ENCODE assay signal across 25 mouse cellular contexts in the genomic region with DNA sequence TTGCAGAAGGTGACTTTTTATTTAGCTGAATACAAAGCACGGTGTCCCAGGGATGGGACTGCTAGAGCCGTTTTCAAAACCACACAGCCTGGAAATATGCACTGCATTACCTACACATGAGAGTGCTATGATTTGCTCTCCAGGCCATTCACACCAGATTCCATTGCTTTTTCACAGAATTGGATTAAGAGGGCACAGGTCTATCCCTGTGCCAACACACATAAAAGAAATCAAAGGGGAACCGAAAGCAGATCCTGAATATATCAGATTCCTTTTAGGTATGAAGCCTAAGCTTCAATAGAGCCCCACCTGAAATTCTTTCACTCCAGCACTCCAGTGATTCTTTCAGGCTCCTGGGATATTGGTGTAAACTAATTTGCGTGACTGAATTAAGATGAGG.
DNase-seq lines count a peak whose midpoint lies in the region; ATAC-seq lines count a peak whose summit lies in the region.
"Had no signal": no experiment of that assay in that cellular context is flagged by ENCODE, and none has a peak within 500 bp of the region (broad histone marks: within the 10 kb centered on the region; RNA-seq: fewer than 3 reads in every experiment).

No protein-coding gene starts in this region.

- ATAC-seq in forebrain, embryonic 14.5 days, result no peak
- ATAC-seq in forebrain, embryonic 11.5 days (replicated peaks; ENCODE audit: low FRiP score), result no peak
- ATAC-seq in midbrain, embryonic 15.5 days (replicated peaks), result 0 out of 2 replicates have a peak, but pooled peaks have one; percentile 45
- ATAC-seq in midbrain, embryonic 11.5 days (ENCODE audit: low FRiP score), result no peak
- peak; percentile 72; the same call in 1 of the 2 replicates for ATAC-seq in embryonic facial prominence, embryonic 14.5 days (ENCODE audit: low read depth)
- ATAC-seq: forebrain, embryonic 13.5 days; forebrain, postnatal 0 days; Patski had no signal

- H3K27ac ChIP-seq in forebrain, embryonic 14.5 days (ENCODE audit: low read depth, low read length), result no peak overlapping the region
- no peak overlapping the region for H3K27ac ChIP-seq in forebrain, embryonic 11.5 days (ENCODE audit: low read depth, low read length)
- no peak overlapping the region for H3K27ac ChIP-seq in midbrain, embryonic 15.5 days
- H3K27ac ChIP-seq in midbrain, embryonic 11.5 days (ENCODE audit: low read depth, low read length), result no peak overlapping the region
- no peak overlapping the region for H3K27ac ChIP-seq in embryonic facial prominence, embryonic 14.5 days (replicated peaks; ENCODE audit: low read depth, low read length)
- H3K27ac ChIP-seq: forebrain, embryonic 13.5 days; gastrocnemius, adult 2 months; hindbrain, embryonic 12.5 days; hindbrain, embryonic 15.5 days had no signal

- peak; percentile 1 for DNase-seq in forebrain, embryonic 14.5 days (ENCODE audit: low spot score)
- DNase-seq in forebrain, embryonic 11.5 days (ENCODE audit: low spot score), result no peak
- no peak for DNase-seq in midbrain, embryonic 11.5 days (ENCODE audit: low spot score, missing footprints)
- DNase-seq in embryonic facial prominence, embryonic 14.5 days (ENCODE audit: low spot score), result peak; percentile 28
- no peak for DNase-seq in right cerebral cortex, postnatal 4 days
- DNase-seq: adrenal gland, postnatal 10 days; adrenal gland, postnatal 36 days; B cell, adult 2 months; cerebellum, adult 11 months; cerebellum, adult 2 months; cerebellum, adult 9-11 months; cerebellum, postnatal 25 days; forebrain, postnatal 0 days; gastrocnemius, adult 2 months; gastrocnemius, postnatal 14 days; heart, adult 11 months had no signal

- H3K4me3 ChIP-seq in forebrain, embryonic 14.5 days (ENCODE audit: low read depth, low read length), result no peak overlapping the region
- H3K4me3 ChIP-seq in forebrain, embryonic 11.5 days (ENCODE audit: low read depth, low read length), result no peak overlapping the region
- H3K4me3 ChIP-seq in midbrain, embryonic 15.5 days, result no peak overlapping the region
- H3K4me3 ChIP-seq in midbrain, embryonic 11.5 days (ENCODE audit: low read depth, low read length), result no peak overlapping the region
- H3K4me3 ChIP-seq in embryonic facial prominence, embryonic 14.5 days (ENCODE audit: low read depth, low read length), result no peak overlapping the region
- H3K4me3 ChIP-seq: erythroblast, embryonic 14.5 days; forebrain, embryonic 13.5 days; gastrocnemius, adult 2 months; hindbrain, embryonic 12.5 days; hindbrain, embryonic 15.5 days had no signal

- no peaks in the 10 kb centered on the region for H3K27me3 ChIP-seq in forebrain, embryonic 14.5 days (replicated peaks; ENCODE audit: control insufficient read depth, insufficient read depth, low read length)
- no peaks in the 10 kb centered on the region for H3K27me3 ChIP-seq in forebrain, embryonic 11.5 days (ENCODE audit: control insufficient read depth, insufficient read depth, low read length)
- H3K27me3 ChIP-seq in midbrain, embryonic 15.5 days (replicated peaks), result no peaks in the 10 kb centered on the region
- H3K27me3 ChIP-seq in midbrain, embryonic 11.5 days (ENCODE audit: control insufficient read depth, insufficient read depth, low read length), result no peaks in the 10 kb centered on the region
- H3K27me3 ChIP-seq in embryonic facial prominence, embryonic 14.5 days (replicated peaks; ENCODE audit: control insufficient read depth, insufficient read depth, low read length), result no peaks in the 10 kb centered on the region
- H3K27me3 ChIP-seq: CH12.LX; forebrain, embryonic 13.5 days; hindbrain, embryonic 12.5 days; hindbrain, embryonic 15.5 days had no signal

- no peaks in the 10 kb centered on the region for H3K9me3 ChIP-seq in forebrain, embryonic 14.5 days (replicated peaks; ENCODE audit: control insufficient read depth, low read length)
- H3K9me3 ChIP-seq in forebrain, embryonic 11.5 days (ENCODE audit: control insufficient read depth, low read length), result no peaks in the 10 kb centered on the region
- no peaks in the 10 kb centered on the region for H3K9me3 ChIP-seq in midbrain, embryonic 15.5 days
- H3K9me3 ChIP-seq in midbrain, embryonic 11.5 days (ENCODE audit: control insufficient read depth, low read length), result no peaks in the 10 kb centered on the region
- H3K9me3 ChIP-seq in embryonic facial prominence, embryonic 14.5 days (ENCODE audit: control insufficient read depth, low read length), result no peaks in the 10 kb centered on the region
- H3K9me3 ChIP-seq: forebrain, embryonic 13.5 days; hindbrain, embryonic 12.5 days; hindbrain, embryonic 15.5 days had no signal

- 55% methylated on average over 4 of the region's 4 CpGs for WGBS in forebrain, embryonic 14.5 days
- WGBS in forebrain, embryonic 11.5 days, result 62% methylated on average over 4 of the region's 4 CpGs
- WGBS in midbrain, embryonic 15.5 days, result 44% methylated on average over 4 of the region's 4 CpGs
- WGBS in midbrain, embryonic 11.5 days, result 60% methylated on average over 4 of the region's 4 CpGs
- WGBS in embryonic facial prominence, embryonic 14.5 days, result 62% methylated on average over 4 of the region's 4 CpGs

- H3K4me2 ChIP-seq in forebrain, embryonic 14.5 days (ENCODE audit: low read length), result no peak overlapping the region
- H3K4me2 ChIP-seq in forebrain, embryonic 11.5 days (ENCODE audit: low read depth, low read length, severe bottlenecking), result no peak overlapping the region
- no peak overlapping the region for H3K4me2 ChIP-seq in midbrain, embryonic 15.5 days
- H3K4me2 ChIP-seq in midbrain, embryonic 11.5 days, result no peak overlapping the region
- no peak overlapping the region for H3K4me2 ChIP-seq in embryonic facial prominence, embryonic 14.5 days (ENCODE audit: low read depth, low read length)
- H3K4me2 ChIP-seq: forebrain, embryonic 13.5 days; heart, embryonic 11.5 days; hindbrain, embryonic 12.5 days; hindbrain, embryonic 15.5 days had no signal

- no peaks in the 10 kb centered on the region for H3K36me3 ChIP-seq in forebrain, embryonic 14.5 days (ENCODE audit: control insufficient read depth, insufficient read depth, low read length)
- no peaks in the 10 kb centered on the region for H3K36me3 ChIP-seq in forebrain, embryonic 11.5 days (ENCODE audit: control insufficient read depth, insufficient read depth, low read length)
- no peaks in the 10 kb centered on the region for H3K36me3 ChIP-seq in midbrain, embryonic 15.5 days (replicated peaks)
- H3K36me3 ChIP-seq in midbrain, embryonic 11.5 days (ENCODE audit: control insufficient read depth, insufficient read depth, low read length), result no peaks in the 10 kb centered on the region
- no peaks in the 10 kb centered on the region for H3K36me3 ChIP-seq in embryonic facial prominence, embryonic 14.5 days (ENCODE audit: control insufficient read depth, insufficient read depth, low read length)
- H3K36me3 ChIP-seq: G1E; hindbrain, embryonic 12.5 days; hindbrain, embryonic 15.5 days had no signal

- H3K4me1 ChIP-seq in forebrain, embryonic 14.5 days (ENCODE audit: control insufficient read depth, insufficient read depth, low read length), result no peaks in the 10 kb centered on the region
- H3K4me1 ChIP-seq in forebrain, embryonic 11.5 days (replicated peaks; ENCODE audit: control insufficient read depth, insufficient read depth, low read length), result no peaks in the 10 kb centered on the region
- no peaks in the 10 kb centered on the region for H3K4me1 ChIP-seq in midbrain, embryonic 15.5 days
- no peaks in the 10 kb centered on the region for H3K4me1 ChIP-seq in midbrain, embryonic 11.5 days (ENCODE audit: control insufficient read depth, insufficient read depth, low read length)
- no peaks in the 10 kb centered on the region for H3K4me1 ChIP-seq in embryonic facial prominence, embryonic 14.5 days (ENCODE audit: control insufficient read depth, insufficient read depth, low read length)
- H3K4me1 ChIP-seq: forebrain, embryonic 13.5 days; hindbrain, embryonic 12.5 days; hindbrain, embryonic 15.5 days had no signal

- no peak overlapping the region for H3K9ac ChIP-seq in forebrain, embryonic 14.5 days (ENCODE audit: low read length)
- H3K9ac ChIP-seq in forebrain, embryonic 11.5 days (ENCODE audit: low read length), result no peak overlapping the region
- H3K9ac ChIP-seq in midbrain, embryonic 15.5 days, result no peak overlapping the region
- H3K9ac ChIP-seq in midbrain, embryonic 11.5 days (ENCODE audit: low read length), result no peak overlapping the region
- no peak overlapping the region for H3K9ac ChIP-seq in embryonic facial prominence, embryonic 14.5 days (ENCODE audit: low read depth, low read length)
- H3K9ac ChIP-seq: forebrain, embryonic 13.5 days; forebrain, postnatal 0 days; hindbrain, embryonic 12.5 days; hindbrain, embryonic 15.5 days had no signal

Comparison
In these comparisons a context has a peak if more than half of its experiments do, and no peak if none do; other contexts are left out.
1. ATAC-seq: peak in midbrain, embryonic 15.5 days (single experiment) and embryonic facial prominence, embryonic 14.5 days (single experiment); none in forebrain, embryonic 14.5 days (single experiment), forebrain, embryonic 11.5 days (single experiment) and midbrain, embryonic 11.5 days (single experiment).
2. DNase-seq: peak in forebrain, embryonic 14.5 days (single experiment) and embryonic facial prominence, embryonic 14.5 days (single experiment); none in forebrain, embryonic 11.5 days (single experiment), midbrain, embryonic 11.5 days (single experiment) and right cerebral cortex, postnatal 4 days (single experiment).